Mouse (Mus musculus) heart, adult 8-10 months (tissue): ENCODE data around the gene Acvr1c. TPM values are rescaled to one million over a fixed set of nuclear protein-coding genes. Genes with fewer than 3 reads are reported as not detected.
A peak's percentile ranks its signal among the peaks of the same experiment; 100 is the strongest.

Source experiments
- DNase-seq: peaks from one replicate; pipeline ENCODE4 v3.0.0; 2022; ENCODE audit warnings: low spot score
- total RNA-seq, 4 experiments: library from RNA; stranded (reverse); gene quantifications; 2 replicates each; pipeline ENCODE4 v1.2.4; 2022

Acvr1c gene
- total RNA-seq, 4 experiments from 2014 or later, result 0.14 to 0.69 (median 0.21) TPM

DNA sequence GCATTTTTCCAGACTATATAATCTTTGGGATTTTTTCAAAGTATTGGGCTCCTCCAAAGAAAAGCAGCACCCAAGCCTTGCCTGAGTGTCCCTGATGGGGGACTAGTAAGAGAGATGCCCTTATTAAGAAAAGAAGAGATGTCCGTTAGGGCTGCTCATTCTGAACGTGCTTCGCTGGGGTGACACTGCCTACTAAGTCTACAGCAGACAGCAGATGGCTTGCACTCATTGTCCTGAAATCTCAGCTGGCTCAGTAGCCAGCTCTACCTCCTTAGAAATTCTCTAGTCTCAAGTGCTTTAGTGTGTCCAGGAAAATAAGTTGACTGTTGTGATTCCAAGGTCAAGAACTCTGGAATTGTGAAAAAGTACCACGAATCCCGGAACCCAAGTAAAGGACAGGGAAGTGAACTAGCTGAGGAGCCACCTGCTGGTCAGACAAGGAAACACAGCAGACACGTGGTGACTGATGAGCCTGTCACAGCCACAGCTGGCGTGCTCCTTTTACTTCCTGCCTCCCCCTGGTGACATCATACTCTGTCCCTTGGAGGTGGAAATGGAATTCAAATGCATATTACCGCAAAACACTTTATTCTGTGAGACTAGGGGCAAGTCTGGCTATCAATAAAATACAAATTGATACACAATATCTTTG lies 75.3 kb downstream of the Acvr1c start:
- peak; percentile 46 for DNase-seq

DNA sequence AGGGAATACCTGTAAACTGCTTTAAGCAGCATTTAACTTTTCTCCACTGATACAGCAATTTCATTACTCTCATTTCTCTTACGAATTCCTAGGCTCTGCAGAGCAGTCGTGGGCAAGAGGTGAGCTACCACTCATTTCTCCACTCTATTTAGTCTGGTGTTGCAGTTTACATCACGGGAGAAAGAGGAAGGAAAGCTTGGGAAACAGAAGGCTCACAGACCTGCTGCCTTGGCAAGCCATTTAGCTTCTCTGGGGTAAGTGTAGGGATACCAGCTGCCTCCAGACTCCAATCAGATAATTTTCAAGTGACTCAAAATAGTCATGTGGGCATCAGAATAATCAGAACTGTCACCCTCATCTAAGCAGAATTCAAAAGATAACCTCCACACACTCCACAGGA lies 76.6 kb downstream of the Acvr1c start:
- no peak for DNase-seq

DNA sequence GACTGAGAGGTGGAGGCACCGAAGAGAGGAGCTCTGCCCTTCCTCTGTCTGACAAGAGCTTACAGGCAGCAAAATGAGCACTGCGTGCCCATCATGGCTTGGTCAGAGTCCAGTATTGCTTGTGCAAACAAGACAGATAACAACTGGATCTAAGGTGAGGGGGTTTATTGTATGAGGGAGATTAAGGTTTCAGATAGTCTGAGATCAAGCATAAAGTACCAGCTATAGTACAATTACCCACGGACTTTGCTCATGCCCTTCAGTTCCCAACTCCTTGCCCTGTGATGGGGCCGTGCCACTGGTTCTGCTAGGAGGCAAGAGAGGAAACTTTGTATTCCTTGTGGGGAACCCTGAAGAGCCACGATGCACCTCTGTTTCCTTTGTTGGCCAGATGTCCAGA lies 78.5 kb downstream of the Acvr1c start:
- DNase-seq, result no peak

DNA sequence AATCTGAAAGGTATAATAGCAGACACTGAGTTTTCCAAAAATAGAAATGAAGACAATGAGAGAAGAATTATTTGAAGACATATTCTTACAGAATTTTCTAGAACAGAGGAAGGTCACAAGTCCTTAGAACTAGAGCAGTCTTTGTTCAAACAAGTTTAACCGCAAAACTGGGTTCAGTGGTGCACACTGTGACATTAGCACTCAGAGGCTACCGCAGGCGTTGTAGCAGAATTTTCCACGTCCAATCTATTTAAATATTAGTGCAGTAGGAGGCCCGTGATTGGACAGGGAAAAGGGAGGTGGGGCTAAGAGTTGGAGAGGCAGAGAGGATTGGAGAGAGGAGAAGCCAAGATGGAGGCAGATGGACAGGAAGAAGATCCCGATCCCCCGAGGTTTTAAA lies 81.2 kb downstream of the Acvr1c start:
- DNase-seq, result no peak

DNA sequence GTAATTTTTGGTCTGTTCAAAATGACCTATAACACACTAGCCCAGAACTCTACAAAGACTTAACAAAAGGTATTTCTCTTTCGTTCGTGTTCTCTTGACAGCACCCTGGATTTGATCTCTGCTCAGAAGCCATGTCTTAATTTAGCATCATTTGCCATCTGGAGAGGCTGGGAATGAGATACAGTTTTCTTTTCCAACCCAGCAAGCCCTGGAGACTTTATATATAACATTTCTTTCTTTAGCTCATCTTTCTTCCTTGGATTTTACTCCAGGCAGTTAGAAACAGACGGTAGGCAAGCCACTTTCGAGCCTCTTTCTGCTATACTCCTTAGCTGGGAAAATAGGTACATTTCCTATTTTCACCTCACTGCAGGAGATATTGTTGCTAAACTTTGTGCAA lies 117.1 kb downstream of the Acvr1c start:
- DNase-seq, result no peak

DNA sequence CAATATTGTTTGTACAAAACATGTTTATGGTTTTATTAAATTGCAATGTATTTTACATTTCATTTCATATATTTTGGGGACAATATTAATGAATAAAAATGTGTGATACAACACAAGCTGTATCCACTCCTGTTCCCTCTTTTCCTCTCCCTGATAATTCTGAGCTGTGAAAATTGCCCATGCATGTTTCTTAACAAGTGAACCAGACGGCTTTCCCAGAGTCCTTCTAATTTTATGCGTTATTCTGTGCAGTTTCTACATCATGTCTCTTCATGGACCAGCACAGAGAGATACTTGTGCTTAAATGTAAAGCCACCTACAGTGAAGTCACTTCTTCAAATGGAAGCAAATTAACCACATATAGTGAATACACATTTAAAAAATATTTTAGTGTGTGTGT lies 120.2 kb downstream of the Acvr1c start:
- no peak for DNase-seq

Other genes starting within 250 kb of the Acvr1c start
- gene Cytip, start 162.4 kb downstream of the Acvr1c start, total RNA-seq, result 1 to 10 TPM in 2 of 4 experiments, under 1 TPM in 2; 0.54 to 3.1 (median 0.95) TPM
- gene Gm17409, start 112.2 kb upstream of the Acvr1c start, total RNA-seq, result not detected
- gene Acvr1, start 209.3 kb upstream of the Acvr1c start, total RNA-seq, result 10 to 100 TPM; 14.2 to 17.0 (median 15.0) TPM
- 1 to 10 TPM; 1.9 to 4.7 (median 3.3) TPM for gene Upp2, start 209.4 kb upstream of the Acvr1c start, total RNA-seq